Mouse (Mus musculus): Measurements from ENCODE around the gene Rhox1. TPM values are rescaled to one million over a fixed set of nuclear protein-coding genes. Genes with fewer than 3 reads are reported as not detected.
"Not testable (repeated sequence)": the region's sequence is repeated elsewhere in the genome, so short reads cannot be mapped to it uniquely, and the experiment has no call there.

The Rhox1 gene
- not detected for total RNA-seq (2021)
- long read RNA-seq, experiment 1, result 0 reads
- long read RNA-seq, experiment 2, result 0 reads

DNA sequence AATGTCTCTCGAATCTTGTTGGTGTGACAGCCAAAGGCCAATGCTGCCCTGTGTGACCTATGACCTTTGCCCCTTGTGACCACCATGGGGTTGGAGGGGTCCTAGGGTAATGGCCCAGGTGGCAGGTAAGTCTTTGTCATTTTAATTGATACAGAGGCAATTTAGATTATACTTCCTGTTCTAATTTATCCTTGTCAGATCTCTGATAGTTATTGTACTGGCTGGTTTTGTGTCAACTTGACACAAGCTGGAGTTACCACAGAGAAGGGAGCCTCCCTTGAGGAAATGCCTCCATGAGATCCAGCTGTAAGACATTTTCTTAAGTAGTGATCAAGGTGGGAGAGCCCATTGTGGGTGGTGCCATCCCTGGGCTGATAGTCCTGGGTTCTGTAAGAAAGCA, at the start of gene Rhox1:
Gene Rhox1 (minus strand): TSS at position 101 of the 400 bp plus-strand sequence.
- not testable (repeated sequence) for DNase-seq (ENCODE audit: low spot score in 2 of 2)

GRCm38 (mm10) chrX:37265038-37265437, 43.0 kb upstream of the Rhox1 start, which contains the start of gene Rhox4a:
Gene Rhox4a (plus strand): TSS chrX:37265338.
- not testable (repeated sequence) for DNase-seq (ENCODE audit: low spot score in 2 of 2)

- not testable (repeated sequence) for DNase-seq (ENCODE audit: low spot score in 2 of 2)
Measured at GRCm38 (mm10) chrX:37249619-37250018, 27.6 kb upstream of the Rhox1 start, which contains the start of gene Rhox3a. Gene Rhox3a (plus strand): TSS chrX:37249919.

- DNase-seq (ENCODE audit: low spot score in 2 of 2), result not testable (repeated sequence)
Measured at GRCm38 (mm10) chrX:37244676-37245075, 22.6 kb upstream of the Rhox1 start, which contains the start of gene Rhox2a. Gene Rhox2a (plus strand): TSS chrX:37244976.

DNA sequence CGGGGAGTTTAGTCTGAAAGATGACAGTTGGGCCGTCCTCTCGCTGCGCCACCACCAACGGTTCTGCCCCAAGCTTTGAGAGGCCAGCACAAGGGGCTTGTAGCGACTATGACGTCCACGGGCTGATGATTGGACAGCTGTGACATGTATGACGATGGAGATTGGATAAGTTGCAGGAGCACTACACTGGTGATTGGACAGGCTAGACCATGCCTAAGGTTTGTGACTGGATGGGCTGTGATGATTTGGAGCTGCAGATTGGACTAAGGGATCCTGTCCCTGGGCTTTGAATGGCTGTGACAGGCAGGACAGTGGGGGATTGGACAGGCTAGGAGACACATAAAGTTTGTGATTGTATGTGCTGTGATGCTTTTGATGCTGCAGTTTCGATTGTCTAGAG, 11.1 kb downstream of the Rhox1 start, which contains the start of gene Gm9:
Gene Gm9 (minus strand): TSS at position 101 of the 400 bp plus-strand sequence.
- DNase-seq (ENCODE audit: low spot score in 2 of 2), result no peak

GRCm38 (mm10) chrX:37198676-37199075, 23.4 kb downstream of the Rhox1 start:
- no peak for DNase-seq (ENCODE audit: low spot score in 2 of 2)

- DNase-seq (ENCODE audit: low spot score in 2 of 2), result peak in 1 of 2 experiments; percentile 8
Measured at GRCm38 (mm10) chrX:37191744-37192379, 30.2 kb downstream of the Rhox1 start.

DNA sequence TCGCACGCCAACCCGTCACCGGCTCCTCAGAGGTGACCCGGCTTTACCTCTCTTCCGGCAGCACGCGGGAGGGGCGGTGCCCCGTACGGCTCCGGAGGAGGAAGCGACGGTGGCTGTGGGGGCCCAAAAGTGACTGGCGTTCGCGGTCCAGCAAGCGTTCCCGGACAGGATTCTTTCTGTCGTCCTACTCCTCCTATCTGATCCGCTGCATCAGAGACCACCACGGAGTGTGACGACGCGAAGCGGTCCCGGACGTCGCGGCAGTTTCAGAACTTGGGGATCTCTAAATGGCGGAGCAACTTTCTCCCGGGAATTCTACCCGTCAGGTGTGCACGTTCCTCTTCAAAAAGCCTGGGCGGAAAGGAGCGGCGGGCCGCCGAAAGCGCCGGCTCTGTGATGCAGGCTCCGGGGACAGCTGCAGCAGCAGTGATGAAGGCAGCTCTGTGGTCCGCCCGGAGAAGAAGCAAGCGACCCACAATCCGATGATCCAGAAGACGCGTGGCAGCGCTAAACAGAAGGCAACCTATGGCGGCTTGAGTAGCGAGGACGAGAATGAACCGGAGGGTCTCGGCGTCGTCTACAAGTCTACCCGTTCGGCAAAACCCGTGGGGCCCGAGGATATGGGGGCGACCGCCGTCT, 30.8 kb downstream of the Rhox1 start, which contains the start of the genes Ndufa1 and Rnf113a1:
Gene Ndufa1 (minus strand): TSS at position 59 of the 639 bp plus-strand sequence.
Gene Rnf113a1 (plus strand): TSS at position 141 of the 639 bp plus-strand sequence.
- peak; percentile 76 to 77 for DNase-seq (ENCODE audit: low spot score in 2 of 2)

DNA sequence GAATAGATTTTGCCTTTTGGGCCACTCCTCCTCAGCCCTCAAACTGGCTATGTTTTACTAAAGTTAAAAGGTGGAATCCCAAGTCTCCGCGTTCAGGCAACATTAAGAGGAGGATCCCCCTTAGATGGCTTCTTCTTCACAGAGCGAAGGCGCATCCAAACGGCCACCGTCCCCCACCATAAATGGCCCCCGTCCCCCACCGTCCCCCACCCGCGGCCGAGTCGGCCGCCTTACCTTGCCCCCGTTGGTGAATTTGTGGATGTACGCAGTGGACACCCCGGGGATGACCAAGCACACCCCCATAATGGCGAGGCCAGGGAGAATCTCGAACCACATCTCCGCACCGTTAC, 31.3 kb downstream of the Rhox1 start:
- DNase-seq (ENCODE audit: low spot score in 2 of 2), result no peak

- not testable (repeated sequence) for DNase-seq (ENCODE audit: low spot score in 2 of 2)
Measured at GRCm38 (mm10) chrX:37184401-37184800, 37.7 kb downstream of the Rhox1 start.

GRCm38 (mm10) chrX:37168742-37169141, 53.3 kb downstream of the Rhox1 start, which contains the start of gene Akap14:
Gene Akap14 (minus strand): TSS chrX:37168842.
- no peak for DNase-seq (ENCODE audit: low spot score in 2 of 2)

- DNase-seq (ENCODE audit: low spot score in 2 of 2), result peak in 1 of 2 experiments; percentile 26
Measured at GRCm38 (mm10) chrX:37167085-37167484, 55.0 kb downstream of the Rhox1 start.

Other genes starting within 250 kb of the Rhox1 start
- gene Sept6, start 230.5 kb downstream of the Rhox1 start, total RNA-seq (2021), result 10 to 100 TPM; 17.2 to 18.5 TPM
- gene Sowahd, start 173.4 kb downstream of the Rhox1 start, total RNA-seq (2021), result 1 to 10 TPM in 1 of 2 experiments, under 1 TPM in 1; 0.27 to 2.7 TPM
- 100 to 1,000 TPM; 573 to 575 TPM for gene Rpl39, start 136.9 kb downstream of the Rhox1 start, total RNA-seq (2021)
- 10 to 100 TPM; 12.2 to 15.6 TPM for gene Upf3b, start 111.9 kb downstream of the Rhox1 start, total RNA-seq (2021)
- gene Nkap, start 95.5 kb downstream of the Rhox1 start, total RNA-seq (2021), result 10 to 100 TPM; 10.8 to 15.1 TPM
- not detected for gene Akap14, start 53.4 kb downstream of the Rhox1 start, total RNA-seq (2021)
- 100 to 1,000 TPM; 442 to 644 TPM for gene Ndufa1, start 31.1 kb downstream of the Rhox1 start, total RNA-seq (2021)
- gene Rnf113a1, start 31.0 kb downstream of the Rhox1 start, total RNA-seq (2021), result 1 to 10 TPM; 3.0 to 3.5 TPM
- gene Gm9, start 11.2 kb downstream of the Rhox1 start, total RNA-seq (2021), result not detected
- gene Rhox2a, start 22.7 kb upstream of the Rhox1 start, total RNA-seq (2021), result not detected
- not detected for gene Rhox3a, start 27.7 kb upstream of the Rhox1 start, total RNA-seq (2021)
- gene Rhox4a, start 43.1 kb upstream of the Rhox1 start, total RNA-seq (2021), result not detected
- not detected for gene Rhox3a2, start 157.8 kb upstream of the Rhox1 start, total RNA-seq (2021)
- not detected for gene Rhox4a2, start 168.6 kb upstream of the Rhox1 start, total RNA-seq (2021)
- gene Rhox2b, start 189.8 kb upstream of the Rhox1 start, total RNA-seq (2021), result not detected
- not detected for gene Rhox4b, start 210.2 kb upstream of the Rhox1 start, total RNA-seq (2021)
- gene Rhox2c, start 231.4 kb upstream of the Rhox1 start, total RNA-seq (2021), result not detected
- gene Rhox3c, start 236.3 kb upstream of the Rhox1 start, total RNA-seq (2021), result not detected

Measured in adrenal gland, adult 18-20 months (tissue).